ENCODE assay signal across 8 mouse cellular contexts in genomic region chr17:53568734-53569386, GRCm38 (mm10). TPM values are rescaled to one million over a fixed set of nuclear protein-coding genes. Genes with fewer than 3 reads are reported as not detected.
DNase-seq lines count a peak whose midpoint lies in the region; ATAC-seq and TF ChIP-seq lines count a peak whose summit lies in the region.

No protein-coding gene starts in this region.

- no peak for TF ChIP-seq CTCF in brain, embryonic 14.5 days (IDR thresholded peaks at IDR 0.05; ENCODE audit: borderline replicate concordance, extremely low read depth, insufficient read depth, insufficient read length)

- H3K36me3 ChIP-seq in kidney, embryonic 16.5 days (ENCODE audit: insufficient read depth, low read length), result no peaks in the 10 kb centered on the region
- no peaks in the 10 kb centered on the region for H3K36me3 ChIP-seq in hindbrain, embryonic 16.5 days (ENCODE audit: control insufficient read depth, insufficient read depth, low read length)
- no peaks in the 10 kb centered on the region for H3K36me3 ChIP-seq in myocyte (ENCODE audit: control insufficient read depth, insufficient read depth)

- peaks cover 5% of the 10 kb centered on the region for H3K79me2 ChIP-seq in myocyte (ENCODE audit: control insufficient read depth, insufficient read depth)

- ATAC-seq in kidney, embryonic 16.5 days (ENCODE audit: low FRiP score, low TSS enrichment), result no peak
- ATAC-seq in hindbrain, embryonic 16.5 days, result no peak

- peak overlapping the region; percentile 95; the same call in 1 of the 2 replicates for H3K27ac ChIP-seq in kidney, embryonic 16.5 days (ENCODE audit: low read length)
- H3K27ac ChIP-seq in hindbrain, embryonic 16.5 days (ENCODE audit: low read depth, low read length), result peak overlapping the region; percentile 98

- peak overlapping the region; percentile 95 for H3K9ac ChIP-seq in kidney, embryonic 16.5 days (replicated peaks; ENCODE audit: low read length)
- peak overlapping the region; percentile 98 for H3K9ac ChIP-seq in hindbrain, embryonic 16.5 days (ENCODE audit: low read depth, low read length)

- H3K9me3 ChIP-seq in kidney, embryonic 16.5 days (ENCODE audit: low read length), result no peaks in the 10 kb centered on the region
- no peaks in the 10 kb centered on the region for H3K9me3 ChIP-seq in hindbrain, embryonic 16.5 days (ENCODE audit: control insufficient read depth, low read length)

- H3K4me1 ChIP-seq in kidney, embryonic 16.5 days (ENCODE audit: insufficient read depth, low read length), result peaks cover 27% of the 10 kb centered on the region
- peaks cover 19% of the 10 kb centered on the region for H3K4me1 ChIP-seq in hindbrain, embryonic 16.5 days (ENCODE audit: control insufficient read depth, insufficient read depth, low read depth, low read length)

- no peaks in the 10 kb centered on the region for H3K27me3 ChIP-seq in kidney, embryonic 16.5 days (ENCODE audit: insufficient read depth, low read length)
- no peaks in the 10 kb centered on the region for H3K27me3 ChIP-seq in hindbrain, embryonic 16.5 days (replicated peaks; ENCODE audit: control insufficient read depth, insufficient read depth, low read length)
- H3K27me3 ChIP-seq in myocyte (ENCODE audit: control insufficient read depth, insufficient read depth, insufficient read length), result no peaks in the 10 kb centered on the region

- no peak for TF ChIP-seq POLR2A in brain, embryonic 14.5 days (IDR thresholded peaks at IDR 0.05; ENCODE audit: borderline replicate concordance, extremely low read depth, insufficient read depth, insufficient read length, poor library complexity, severe bottlenecking)
- no peak for TF ChIP-seq POLR2A in myocyte (IDR thresholded peaks at IDR 0.05; ENCODE audit: insufficient read length, low read depth)

- no peak for DNase-seq in kidney, postnatal 25 days
- DNase-seq in brain, embryonic 14.5 days (ENCODE audit: low read depth), result peak; percentile 28
- no peak for DNase-seq in cerebellum, adult 18-20 months
- DNase-seq in natural killer cell, adult 2 months (ENCODE audit: low spot score in 2 of 2), result no peak
- no peak for DNase-seq in kidney, postnatal 36 days

- 46% methylated on average over 8 of the region's 8 CpGs for WGBS in kidney, embryonic 16.5 days
- WGBS in hindbrain, embryonic 16.5 days, result 30% methylated on average over 8 of the region's 8 CpGs

- H3K4me3 ChIP-seq in kidney, embryonic 16.5 days (ENCODE audit: low read length), result peak overlapping the region; percentile 82
- peak overlapping the region; percentile 94 for H3K4me3 ChIP-seq in hindbrain, embryonic 16.5 days (ENCODE audit: low read length)
- peak overlapping the region; percentile 66 for H3K4me3 ChIP-seq in myocyte

- peak overlapping the region; percentile 96 for H3K4me2 ChIP-seq in kidney, embryonic 16.5 days (replicated peaks; ENCODE audit: low read depth, low read length)
- H3K4me2 ChIP-seq in hindbrain, embryonic 16.5 days (ENCODE audit: low read length), result peak overlapping the region; percentile 75
- peak overlapping the region; percentile 75 for H3K4me2 ChIP-seq in myocyte (ENCODE audit: low read depth)

- H3ac ChIP-seq in myocyte (ENCODE audit: control insufficient read depth, insufficient read length), result no peak overlapping the region

TF ChIP-seq in myocyte, 11 proteins besides CTCF, POLR2A, EP300 and RAD21:
- TF ChIP-seq USF1 (IDR thresholded peaks at IDR 0.05; ENCODE audit: low read depth) (peak; percentile 11), TCF3 (IDR thresholded peaks at IDR 0.05; ENCODE audit: insufficient read length, low read depth) (no peak)

RNA-seq across cellular contexts. Expression of gene Kat2b, which starts 2.2 kb away (rescaled TPM):
- 3.8 and 3.9 TPM in 2 replicates for polyA plus RNA-seq in kidney, embryonic 16.5 days (2015; fragmentation: Nextera tagmentation; extraction: Ambion mirVana)
- polyA plus RNA-seq in brain, embryonic 14.5 days (2012; rRNA removed), result 12.5 and 13.1 TPM in 2 replicates
- polyA plus RNA-seq in hindbrain, embryonic 16.5 days (2015; fragmentation: Nextera tagmentation; extraction: Ambion mirVana), result 4.6 and 7.2 TPM in 2 replicates
- polyA plus RNA-seq in myocyte (2012; fragmentation: generic; extraction: Trizol), result 4.2 TPM

RNA-seq across cellular contexts. Expression of gene Pp2d1, which starts 29.6 kb away (rescaled TPM):
- polyA plus RNA-seq in kidney, embryonic 16.5 days (2015; fragmentation: Nextera tagmentation; extraction: Ambion mirVana), result 0.30 and 0.37 TPM in 2 replicates
- polyA plus RNA-seq in brain, embryonic 14.5 days (2012; rRNA removed), result 0.03 TPM in 1 of 2 replicates, not detected in the other
- polyA plus RNA-seq in hindbrain, embryonic 16.5 days (2015; fragmentation: Nextera tagmentation; extraction: Ambion mirVana), result 0.28 and 0.35 TPM in 2 replicates
- polyA plus RNA-seq in myocyte (2012; fragmentation: generic; extraction: Trizol), result 0.12 TPM
